ENCODE assay signal across 14 mouse cellular contexts in the genomic region with DNA sequence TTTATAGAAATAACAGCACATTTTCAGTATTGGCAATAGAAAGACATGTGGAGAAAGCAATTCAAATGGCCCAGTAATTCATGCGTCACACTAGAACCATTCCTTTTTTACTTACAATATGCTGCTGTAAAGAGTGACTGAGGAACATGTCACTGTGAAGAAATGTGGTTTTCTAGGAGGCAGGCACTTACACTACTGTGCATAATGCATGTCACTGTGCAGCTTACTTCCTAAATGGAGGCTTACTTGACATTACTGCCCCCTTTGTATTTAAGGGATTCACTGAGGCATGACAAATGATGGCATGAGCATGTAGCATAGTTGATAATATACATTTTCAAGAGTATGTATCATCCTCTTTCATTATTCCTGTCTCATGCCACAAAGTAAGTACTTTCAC.
"Had no signal": no experiment of that assay in that cellular context is flagged by ENCODE, and none has a peak within 500 bp of the region (broad histone marks: within the 10 kb centered on the region; RNA-seq: fewer than 3 reads in every experiment).

No protein-coding gene starts in this region.

- H3K9me3 ChIP-seq: limb, embryonic 10.5 days; liver, embryonic 15.5 days had no signal

- H3K4me1 ChIP-seq: limb, embryonic 10.5 days; liver, embryonic 15.5 days had no signal

- H3K4me2 ChIP-seq: liver, embryonic 11.5 days; liver, embryonic 15.5 days; midbrain, embryonic 11.5 days had no signal

- DNase-seq: kidney, adult 8-10 months; kidney, postnatal 25 days; lung, adult 2 months; lung, postnatal 36 days; right cerebral cortex, adult 18-20 months; right cerebral cortex, postnatal 25 days; thymus, postnatal 36 days had no signal

- H3K27ac ChIP-seq: left cerebral cortex, adult 2 months; limb, embryonic 10.5 days; liver, embryonic 15.5 days had no signal

- ATAC-seq: lung, postnatal 0 days; midbrain, embryonic 16.5 days had no signal

- H3K9ac ChIP-seq: liver, embryonic 15.5 days had no signal

- H3K27me3 ChIP-seq: liver, embryonic 15.5 days had no signal

- H3K4me3 ChIP-seq: left cerebral cortex, adult 2 months; limb, embryonic 10.5 days; liver, embryonic 15.5 days had no signal

- H3K36me3 ChIP-seq: limb, embryonic 10.5 days; liver, embryonic 15.5 days had no signal
